Mouse (Mus musculus): ENCODE measurements around the gene Slc31a2.
A peak's percentile ranks its signal among the peaks of the same experiment; 100 is the strongest.

The Slc31a2 gene

DNA sequence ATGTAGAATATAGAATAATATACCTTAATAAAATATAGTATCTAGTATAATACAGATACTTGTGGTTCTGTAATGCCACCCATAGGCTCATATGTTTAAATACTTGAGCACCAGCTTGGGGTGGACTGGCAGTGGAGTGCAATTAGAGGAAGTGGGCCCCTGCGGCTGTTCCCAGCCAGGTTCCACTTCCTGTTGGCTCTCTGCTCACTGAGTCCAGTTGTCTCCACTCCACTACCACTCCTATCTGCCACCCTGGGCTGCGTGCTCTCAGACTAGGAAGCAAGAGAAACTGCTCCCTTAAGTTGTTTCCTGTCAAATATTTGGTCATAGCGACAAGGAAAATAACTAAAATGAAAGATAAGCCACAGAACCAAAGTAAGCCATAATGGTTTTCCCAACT is 60.3 kb downstream of the Slc31a2 start:
- no peak for DNase-seq

DNA sequence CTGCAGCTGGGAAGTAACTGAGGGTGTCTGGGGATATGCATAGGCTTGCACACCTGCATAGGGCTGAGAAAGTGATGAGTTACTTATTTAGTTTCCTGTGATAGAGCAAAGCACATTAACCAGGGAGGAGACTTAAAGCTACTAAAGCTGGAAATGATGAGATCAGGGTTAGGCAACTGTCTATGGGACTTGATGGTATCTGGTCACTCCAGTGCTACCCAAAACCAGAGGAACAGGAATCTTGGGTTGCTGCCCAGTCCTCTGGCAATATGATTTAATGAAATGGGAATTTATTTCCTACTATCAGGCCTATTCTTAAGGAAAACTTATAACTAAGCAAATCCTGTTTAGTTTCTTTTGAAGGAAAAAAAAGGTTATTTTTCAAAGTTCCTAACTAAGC is 63.7 kb downstream of the Slc31a2 start:
- DNase-seq, result no peak

DNA sequence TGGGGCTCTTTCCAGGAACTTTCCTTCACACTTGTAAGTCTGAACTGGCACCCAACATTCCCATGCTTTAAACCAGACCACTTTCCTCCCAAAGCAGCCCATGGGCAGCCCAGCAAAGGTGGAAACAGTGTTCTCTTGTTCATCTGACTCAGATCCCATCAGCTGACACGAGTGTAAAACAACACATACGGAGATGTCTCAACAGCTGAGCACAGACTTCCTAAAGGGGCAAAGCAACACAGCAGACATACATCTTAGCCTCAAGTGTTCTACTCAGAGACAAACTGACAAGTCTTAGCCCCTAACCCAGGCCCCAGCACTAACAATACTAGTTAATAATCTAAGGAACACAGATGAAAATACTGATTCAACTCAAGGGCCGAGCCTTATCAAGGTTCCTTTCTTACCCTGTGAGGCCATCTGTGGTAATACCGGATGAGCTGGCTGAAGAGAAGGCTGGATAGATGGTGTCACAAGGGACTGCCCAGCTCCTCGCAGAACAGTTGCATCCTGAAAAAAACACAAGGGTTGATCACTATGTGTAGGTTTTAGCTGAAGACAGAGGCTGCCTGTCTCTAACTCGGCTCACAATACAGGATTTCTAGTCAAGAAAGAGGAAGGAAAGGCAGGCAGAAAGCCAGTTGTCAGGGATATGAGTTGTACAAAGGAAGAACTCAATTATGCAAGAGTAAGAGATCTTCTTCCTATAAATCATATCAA is 66.7 kb downstream of the Slc31a2 start:
- DNase-seq, result no peak

DNA sequence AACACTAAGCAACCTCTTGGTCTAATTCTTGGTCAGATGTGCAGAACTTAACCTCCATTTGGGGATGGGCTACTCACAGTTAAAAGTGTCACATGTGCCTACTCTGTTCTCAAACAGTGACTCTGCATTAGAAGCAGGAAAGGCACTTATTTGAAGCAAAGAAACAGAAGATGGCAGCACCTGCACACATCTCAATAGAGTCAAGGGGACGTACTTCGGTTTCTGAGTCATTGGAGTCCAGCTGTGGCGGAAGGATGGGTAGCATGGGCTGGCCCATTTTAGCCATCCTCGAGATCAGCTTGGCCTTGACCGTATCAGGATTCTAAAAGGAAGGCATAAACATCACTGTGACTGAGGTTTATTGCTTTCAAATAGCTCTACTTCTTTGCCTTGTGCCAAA is 69.6 kb downstream of the Slc31a2 start:
- peak; percentile 3 for DNase-seq

DNA sequence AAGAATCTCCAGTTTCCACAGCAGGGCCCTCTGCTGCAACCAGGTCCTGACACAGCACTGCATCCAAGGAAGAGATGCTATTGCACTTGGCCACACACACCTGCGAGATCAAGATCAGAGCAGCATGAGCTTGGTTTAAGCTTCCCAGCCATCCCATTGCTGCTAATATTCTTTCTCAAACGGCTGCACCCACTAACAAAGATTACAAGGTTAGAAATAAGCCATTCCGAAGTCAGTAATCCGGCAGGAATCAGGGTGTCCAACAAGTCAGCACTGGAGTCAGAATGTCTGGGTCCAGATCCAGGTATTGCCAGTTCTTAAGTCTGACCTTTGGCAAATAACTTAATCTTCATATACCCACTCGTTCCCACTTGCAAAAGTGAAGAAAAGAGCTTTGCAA is 76.2 kb downstream of the Slc31a2 start:
- DNase-seq, result no peak

DNA sequence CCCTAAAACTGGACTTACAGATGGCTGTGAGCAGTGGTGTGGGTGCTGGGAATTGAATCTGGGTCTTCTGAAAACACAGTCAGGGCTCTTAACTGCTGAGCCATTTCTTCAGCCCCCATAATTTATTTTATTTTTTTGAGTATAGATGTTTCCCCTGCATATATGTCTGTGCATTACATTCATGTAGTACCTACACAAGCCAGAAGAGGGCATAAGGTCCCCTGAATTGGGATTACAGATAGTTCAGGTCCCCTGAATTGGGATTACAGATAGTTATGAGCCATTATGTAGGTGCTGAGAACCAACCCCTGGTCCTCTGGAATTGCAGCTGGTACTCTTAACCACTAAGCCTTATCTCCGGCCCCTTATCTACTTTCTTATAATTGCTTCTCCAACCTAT is 81.6 kb downstream of the Slc31a2 start:
- DNase-seq, result peak; percentile 24

DNA sequence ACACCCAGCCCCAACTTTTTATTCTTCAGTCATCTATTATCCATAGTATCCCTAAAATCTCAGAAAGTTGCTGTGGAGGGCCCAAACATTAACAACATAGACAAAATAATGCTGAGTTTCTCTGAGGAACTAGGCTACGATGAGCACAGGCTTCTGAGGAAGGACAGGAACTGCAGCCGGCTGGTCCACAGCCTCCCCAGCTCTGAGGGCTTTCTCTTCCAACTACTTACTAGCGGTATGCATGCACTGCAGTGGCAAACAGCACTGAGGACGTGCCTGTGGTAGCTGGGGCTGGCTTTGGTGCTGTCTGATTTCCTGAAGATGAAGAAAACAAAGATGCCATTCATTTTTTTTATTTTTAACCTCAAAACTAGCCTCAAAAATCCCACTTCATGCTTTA is 83.5 kb downstream of the Slc31a2 start:
- DNase-seq, result no peak

DNA sequence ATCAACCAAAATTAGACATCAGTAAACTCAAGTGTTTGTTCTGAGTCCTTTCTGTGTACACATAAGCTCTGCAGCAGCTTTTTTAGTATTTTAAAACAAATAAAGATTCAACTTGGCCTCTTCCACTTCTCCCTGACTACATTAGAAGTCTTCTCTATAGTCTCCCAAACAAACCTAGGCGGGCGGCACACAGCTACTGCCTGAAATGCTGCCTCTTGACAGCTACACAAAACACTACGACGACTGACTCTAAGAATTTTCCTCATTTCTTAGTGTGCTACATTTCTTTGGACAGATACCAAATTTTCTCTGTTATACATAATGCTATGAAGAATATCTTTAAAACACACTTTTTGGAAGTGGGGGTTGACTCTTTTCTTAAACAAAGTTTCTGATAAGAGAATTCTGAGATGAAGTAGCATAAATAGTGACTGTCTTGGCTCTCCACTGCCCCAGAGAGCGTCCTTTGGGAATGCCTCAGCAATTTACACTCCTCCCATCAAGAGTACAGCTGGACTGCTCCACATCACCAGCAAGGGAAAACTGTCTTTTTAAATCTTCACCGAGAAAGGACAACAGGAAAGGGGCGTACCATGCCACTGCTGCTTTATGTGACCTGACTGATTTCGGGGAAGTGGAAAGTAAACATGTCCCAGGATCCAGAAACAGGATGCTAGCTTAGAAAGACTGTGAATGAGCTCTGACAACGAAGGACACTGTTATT is 85.4 kb downstream of the Slc31a2 start:
- DNase-seq, result no peak
